Mouse (Mus musculus) liver, embryonic 15.5 days (tissue): ENCODE results near the gene Dedd2. TPM values are rescaled to one million over a fixed set of nuclear protein-coding genes. Genes with fewer than 3 reads are reported as not detected.

ENCODE experiments used
- ATAC-seq: fragments of 200-750 bp; cut with Nextera tagmentation; 2 replicates; pipeline ENCODE4 v1.8.0; 2017; ENCODE audit warnings: moderate number of reproducible peaks, mild to moderate bottlenecking, moderate library complexity; ENCODE audit not compliant: insufficient read depth
- H3K27ac ChIP-seq: fragments of 300-500 bp; sonication (generic); replicated peaks from 2 replicates; pipeline ENCODE4 v1.5.1; 2015; ENCODE audit warnings: mild to moderate bottlenecking, inconsistent platforms
- H3K27me3 ChIP-seq: fragments of 300-500 bp; sonication (generic); 2 replicates; pipeline ENCODE4 v1.6.1; 2015; ENCODE audit warnings: mild to moderate bottlenecking, inconsistent platforms
- H3K36me3 ChIP-seq: fragments of 300-500 bp; sonication (generic); replicated peaks from 2 replicates; pipeline ENCODE4 v1.6.1; 2015; ENCODE audit warnings: moderate library complexity, mild to moderate bottlenecking, inconsistent platforms
- H3K4me1 ChIP-seq: fragments of 300-500 bp; sonication (generic); replicated peaks from 2 replicates; pipeline ENCODE4 v1.6.1; 2015; ENCODE audit warnings: inconsistent platforms
- H3K4me2 ChIP-seq: fragments of 300-500 bp; sonication (generic); 2 replicates; pipeline ENCODE4 v1.6.1; 2015; ENCODE audit warnings: moderate library complexity, mild to moderate bottlenecking, inconsistent platforms
- H3K4me3 ChIP-seq: fragments of 300-500 bp; sonication (generic); replicated peaks from 2 replicates; pipeline ENCODE4 v1.5.1; 2015; ENCODE audit warnings: mild to moderate bottlenecking, inconsistent platforms
- H3K9ac ChIP-seq: fragments of 300-500 bp; sonication (generic); 2 replicates; pipeline ENCODE4 v1.6.1; 2015; ENCODE audit warnings: moderate library complexity, mild to moderate bottlenecking, inconsistent platforms
- H3K9me3 ChIP-seq: fragments of 300-500 bp; sonication (generic); replicated peaks from 2 replicates; pipeline ENCODE4 v1.6.1; 2016; ENCODE audit warnings: inconsistent platforms
- WGBS: fragments of 180-500 bp; shearing (Covaris S2); methylation state at CpG from one replicate; pipeline ENCODE4 v1.1.7; 2015; ENCODE audit warnings: mixed read lengths; ENCODE audit not compliant: insufficient replicate concordance; 5-methylcytosine and 5-hydroxymethylcytosine counted together
- polyA plus RNA-seq: library from polyadenylated mRNA; unstranded; fragments of >200 nt; fragmentation: Nextera tagmentation; extraction: Ambion mirVana; gene quantifications from 2 replicates; pipeline ENCODE4 v1.2.1, GENCODE M21; 2015

Dedd2 gene
- polyA plus RNA-seq, 1 experiment from 2014 or later, result 35.4 TPM

DNA sequence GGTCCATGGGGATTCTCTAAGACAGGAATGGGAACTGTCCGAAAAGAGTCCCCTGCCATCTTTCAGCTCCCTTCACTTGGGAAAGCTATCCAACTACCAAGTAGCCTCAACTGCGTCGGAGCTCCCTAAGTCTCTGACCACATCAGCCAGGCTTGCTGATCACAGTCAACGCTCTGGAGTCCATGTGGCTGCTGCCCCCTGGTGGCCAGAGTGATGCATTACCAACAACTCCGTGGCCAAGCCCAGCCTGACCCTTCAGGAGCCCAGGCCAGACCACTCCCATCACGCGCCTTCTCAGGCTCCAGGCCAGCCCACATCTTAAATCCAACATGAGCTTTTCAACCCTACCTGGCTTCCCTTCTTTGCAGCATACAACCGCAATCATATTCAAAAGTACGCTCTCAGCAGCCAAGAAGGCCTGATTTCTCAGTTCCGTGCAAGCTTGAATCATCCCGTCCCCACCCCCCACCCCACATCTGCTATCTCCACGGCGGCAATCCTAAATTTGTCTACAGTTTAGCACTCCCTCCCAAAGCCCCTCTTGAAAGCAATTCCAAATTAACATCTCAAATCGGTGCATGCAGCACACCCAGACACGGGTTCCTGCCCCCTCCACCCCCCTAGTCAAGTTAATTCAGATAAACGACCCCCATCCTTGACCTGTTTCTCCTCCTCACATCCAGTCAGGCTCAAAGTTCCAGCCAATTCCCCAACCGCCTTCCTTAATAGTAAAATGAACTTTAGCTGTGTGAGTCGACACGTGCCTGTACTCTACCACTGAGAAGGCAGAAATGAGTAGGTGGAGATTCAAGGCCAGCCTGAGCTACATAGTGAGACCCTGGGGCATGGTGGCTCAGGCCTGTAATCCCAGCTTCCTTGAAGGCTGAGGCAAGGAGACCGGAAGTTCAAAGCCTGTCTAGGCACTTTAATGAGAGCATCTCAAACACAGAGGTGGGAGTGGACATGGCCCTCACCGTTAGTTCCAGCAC is 32.5 kb downstream of the Dedd2 start:
- no peak overlapping the region for H3K4me2 ChIP-seq
- peaks cover 18% of the 10 kb centered on the region for H3K27me3 ChIP-seq
- peak; percentile 62; the same call in 1 of the 2 replicates for ATAC-seq
- H3K9me3 ChIP-seq, result no peaks in the 10 kb centered on the region
- peaks cover 8% of the 10 kb centered on the region for H3K4me1 ChIP-seq
- no peak overlapping the region for H3K4me3 ChIP-seq
- H3K9ac ChIP-seq, result no peak overlapping the region
- H3K36me3 ChIP-seq, result no peaks in the 10 kb centered on the region
- H3K27ac ChIP-seq, result no peak overlapping the region
- WGBS, result 32% methylated on average over 21 of the region's 21 CpGs

DNA sequence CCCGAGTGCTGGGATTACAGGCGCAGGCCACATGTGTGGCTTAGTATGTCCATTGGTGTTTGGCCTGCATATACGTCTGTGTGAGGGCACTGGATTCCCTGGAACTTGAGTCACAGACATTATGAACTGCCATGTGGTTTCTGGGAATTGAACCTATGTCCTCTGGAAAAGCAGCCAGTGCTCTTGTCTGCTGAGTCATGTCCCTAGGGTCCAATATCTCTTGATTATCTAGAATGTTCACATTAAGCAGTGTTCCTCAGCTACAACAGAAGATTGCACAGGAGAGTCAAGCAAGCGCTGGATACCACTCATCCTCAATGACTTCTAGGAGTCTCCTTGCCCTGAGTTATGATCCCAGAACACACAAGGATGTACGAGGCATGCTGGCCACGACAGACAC is 36.3 kb downstream of the Dedd2 start:
- peaks cover 57% of the 10 kb centered on the region for H3K27me3 ChIP-seq

DNA sequence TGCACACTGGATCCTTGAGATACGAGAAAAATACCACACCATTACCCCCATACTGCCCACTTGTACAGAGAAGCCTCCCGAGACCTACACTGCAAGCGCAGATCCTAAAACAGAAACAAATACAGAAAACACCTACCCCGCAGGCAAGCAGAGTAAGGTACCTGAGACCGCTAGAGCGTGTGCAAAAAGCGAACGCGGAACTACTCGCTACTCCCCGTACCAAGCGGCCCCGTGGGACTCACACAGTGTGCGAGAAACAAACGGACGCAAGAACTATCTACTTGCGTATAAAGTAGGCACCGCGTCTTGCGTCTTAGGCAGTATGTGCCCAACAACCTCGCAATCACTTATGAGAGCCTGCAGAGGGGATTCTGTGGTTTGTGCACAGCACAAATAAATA is 38.6 kb downstream of the Dedd2 start:
- Histone ChIP-seq H3K36me3 (no peaks in the 10 kb centered on the region), H3K9me3 (no peaks in the 10 kb centered on the region), H3K27me3 (peaks cover 80% of the 10 kb centered on the region), H3K4me3 (peak overlapping the region; percentile 30), H3K9ac (no peak overlapping the region), H3K4me2 (peak overlapping the region; percentile 48), H3K27ac (no peak overlapping the region), H3K4me1 (peaks cover 30% of the 10 kb centered on the region)
- ATAC-seq, result no peak
- 7% methylated on average over 21 of the region's 21 CpGs for WGBS

More for the DNA sequence above, 36.3 kb downstream of the Dedd2 start:
- no peak overlapping the region for H3K9ac ChIP-seq
- no peak overlapping the region for H3K27ac ChIP-seq
- H3K4me3 ChIP-seq, result no peak overlapping the region
- no peaks in the 10 kb centered on the region for H3K9me3 ChIP-seq
- H3K36me3 ChIP-seq, result no peaks in the 10 kb centered on the region
- no peak overlapping the region for H3K4me2 ChIP-seq
- 49% methylated on average over 6 of the region's 6 CpGs for WGBS
- peaks cover 29% of the 10 kb centered on the region for H3K4me1 ChIP-seq
- ATAC-seq, result no peak

DNA sequence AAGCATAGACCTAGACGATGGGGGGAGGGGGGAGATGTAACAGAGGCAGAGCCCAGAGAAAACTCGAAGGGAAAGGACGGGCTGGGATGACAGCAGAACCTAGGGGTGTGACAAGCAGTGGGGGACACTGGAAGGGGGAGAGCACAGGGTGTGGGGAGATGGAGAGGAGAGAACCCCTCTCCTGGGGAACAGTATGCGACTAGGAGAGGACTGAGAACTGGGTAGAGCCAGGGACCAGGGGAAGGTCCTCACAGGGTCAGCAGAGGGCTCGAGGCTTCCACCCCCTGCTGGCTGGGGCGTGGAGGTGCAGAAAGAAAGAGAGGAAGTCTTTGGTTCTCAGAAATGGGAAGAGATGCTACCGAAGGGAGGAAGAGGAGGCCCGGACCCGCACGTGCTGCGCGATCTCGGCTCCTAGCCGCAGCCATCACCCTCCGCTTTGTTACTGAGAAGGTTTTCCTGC is 39.1 kb downstream of the Dedd2 start:
- peak; percentile 54; the same call in 1 of the 2 replicates for ATAC-seq
- no peak overlapping the region for H3K27ac ChIP-seq
- no peaks in the 10 kb centered on the region for H3K9me3 ChIP-seq
- peaks cover 84% of the 10 kb centered on the region for H3K27me3 ChIP-seq
- peaks cover 30% of the 10 kb centered on the region for H3K4me1 ChIP-seq
- 0% methylated on average over 15 of the region's 15 CpGs for WGBS
- peak overlapping the region; percentile 48 for H3K4me2 ChIP-seq
- no peaks in the 10 kb centered on the region for H3K36me3 ChIP-seq
- no peak overlapping the region for H3K9ac ChIP-seq
- peak overlapping the region; percentile 30 for H3K4me3 ChIP-seq

DNA sequence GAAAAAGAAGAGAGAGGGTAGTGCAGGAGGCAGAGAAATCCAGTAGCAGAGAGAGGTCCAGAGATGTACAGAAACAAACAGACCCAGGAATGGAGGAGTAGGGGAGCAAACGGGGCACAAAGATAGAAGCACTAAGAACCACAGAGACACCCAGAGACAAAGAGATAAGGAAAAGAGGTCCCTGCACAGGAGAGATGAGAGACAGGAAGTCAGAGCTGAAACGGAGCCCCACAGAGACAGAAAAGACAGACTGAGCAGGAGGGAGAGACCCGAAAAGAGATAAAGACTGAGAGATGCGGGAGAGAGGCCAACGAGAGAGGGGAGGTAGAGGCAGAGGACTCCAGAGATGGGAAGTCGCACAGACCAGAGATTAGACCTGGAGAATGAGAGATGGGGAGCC is 39.9 kb downstream of the Dedd2 start:
- H3K9me3 ChIP-seq, result no peaks in the 10 kb centered on the region
- ATAC-seq, result no peak
- H3K4me1 ChIP-seq, result peaks cover 30% of the 10 kb centered on the region
- no peak overlapping the region for H3K9ac ChIP-seq
- no peaks in the 10 kb centered on the region for H3K36me3 ChIP-seq
- no peak overlapping the region for H3K4me2 ChIP-seq
- 2% methylated on average over 6 of the region's 6 CpGs for WGBS
- H3K27me3 ChIP-seq, result peaks cover 93% of the 10 kb centered on the region
- H3K27ac ChIP-seq, result no peak overlapping the region
- no peak overlapping the region for H3K4me3 ChIP-seq

DNA sequence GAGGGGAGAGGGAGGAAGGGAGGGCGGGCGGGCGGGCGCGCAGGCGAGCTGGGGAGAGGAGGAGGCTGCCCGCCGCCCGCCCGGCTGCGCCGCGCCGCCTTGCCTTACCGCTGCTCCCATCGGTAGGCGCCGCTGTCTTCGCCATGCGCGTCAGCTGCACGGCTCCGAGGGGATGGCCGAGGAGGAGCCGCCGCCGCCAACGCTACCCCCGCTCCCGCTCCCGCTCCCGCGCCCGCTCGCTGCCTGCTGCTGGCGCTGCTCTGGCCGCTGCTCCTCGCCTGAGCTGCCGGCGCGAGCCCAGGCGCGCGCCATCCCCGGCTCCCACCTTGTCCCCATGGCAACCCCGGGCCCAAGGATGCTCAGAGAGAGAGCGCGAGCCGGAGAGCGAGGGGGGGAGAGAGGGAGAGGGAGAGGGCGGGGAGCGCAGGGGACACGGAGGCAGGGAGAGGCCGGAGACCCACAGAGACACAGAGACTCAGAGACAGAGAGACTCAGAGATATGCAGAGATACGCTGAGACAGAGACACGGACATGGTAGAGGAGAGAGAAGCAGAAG is 40.7 kb downstream of the Dedd2 start, which contains the start of gene Pou2f2:
Gene Pou2f2 (minus strand): TSS at position 121 of the 556 bp plus-strand sequence.
- no peak within 1 kb of the TSS for H3K9ac ChIP-seq
- no peak within 1 kb of the TSS for H3K27ac ChIP-seq
- no peaks in the 10 kb centered on the region for H3K36me3 ChIP-seq
- WGBS, result under 1% methylated on average over 42 of the region's 56 CpGs
- H3K4me3 ChIP-seq, result peak within 1 kb of the TSS; percentile 39
- peaks cover 100% of the 10 kb centered on the region for H3K27me3 ChIP-seq
- H3K4me2 ChIP-seq, result peak within 1 kb of the TSS; percentile 56
- ATAC-seq, result peak; percentile 37; the same call in 1 of the 2 replicates
- H3K9me3 ChIP-seq, result no peaks in the 10 kb centered on the region
- H3K4me1 ChIP-seq, result peaks cover 30% of the 10 kb centered on the region

DNA sequence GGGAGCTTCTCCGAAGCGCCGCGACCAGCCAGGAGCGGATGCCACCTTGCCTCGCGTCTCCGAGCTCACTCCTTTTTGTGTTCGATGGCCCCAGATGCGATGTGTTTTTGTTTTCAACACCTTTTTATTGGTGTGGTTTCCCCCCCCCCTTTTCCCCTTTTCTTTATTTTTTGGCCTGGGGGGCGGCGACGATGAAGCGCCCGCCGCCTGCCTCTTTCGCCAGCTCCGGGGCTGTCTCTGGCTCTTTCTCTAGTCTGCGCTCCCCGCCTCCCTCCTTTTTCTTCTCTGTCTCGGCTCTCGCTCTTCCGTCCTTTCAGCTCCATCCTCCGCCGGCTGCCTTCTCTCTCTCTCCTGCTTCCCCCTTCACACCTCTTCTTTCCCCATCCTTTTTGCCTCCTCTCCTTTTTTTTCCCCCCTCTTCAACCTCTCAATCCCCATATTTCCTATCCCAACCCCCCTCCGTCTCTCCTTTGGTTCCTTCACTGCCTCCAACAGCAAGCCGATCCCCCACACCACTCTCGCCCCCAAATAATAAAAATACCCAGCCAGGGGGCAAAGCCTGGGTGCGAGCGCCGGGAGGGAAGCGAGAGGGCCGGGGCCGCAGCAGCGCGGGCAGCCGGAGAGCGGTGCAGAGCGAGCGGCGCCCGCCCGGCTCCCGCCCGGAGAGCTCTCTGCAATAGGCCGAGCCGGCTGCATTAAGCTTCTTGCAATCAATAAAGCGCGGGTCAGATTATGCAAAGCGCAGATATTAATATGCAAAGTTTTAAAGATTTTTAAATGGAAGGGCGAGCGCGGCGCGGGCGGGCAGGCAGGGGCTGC is 41.4 kb downstream of the Dedd2 start:
- ATAC-seq, result no peak
- Histone ChIP-seq H3K36me3 (no peaks in the 10 kb centered on the region), H3K9me3 (no peaks in the 10 kb centered on the region), H3K27me3 (peaks cover 99% of the 10 kb centered on the region), H3K4me1 (peaks cover 29% of the 10 kb centered on the region), H3K27ac (no peak overlapping the region), H3K4me2 (peak overlapping the region; percentile 56), H3K9ac (no peak overlapping the region), H3K4me3 (peak overlapping the region; percentile 39)
- 2% methylated on average over 56 of the region's 56 CpGs for WGBS

DNA sequence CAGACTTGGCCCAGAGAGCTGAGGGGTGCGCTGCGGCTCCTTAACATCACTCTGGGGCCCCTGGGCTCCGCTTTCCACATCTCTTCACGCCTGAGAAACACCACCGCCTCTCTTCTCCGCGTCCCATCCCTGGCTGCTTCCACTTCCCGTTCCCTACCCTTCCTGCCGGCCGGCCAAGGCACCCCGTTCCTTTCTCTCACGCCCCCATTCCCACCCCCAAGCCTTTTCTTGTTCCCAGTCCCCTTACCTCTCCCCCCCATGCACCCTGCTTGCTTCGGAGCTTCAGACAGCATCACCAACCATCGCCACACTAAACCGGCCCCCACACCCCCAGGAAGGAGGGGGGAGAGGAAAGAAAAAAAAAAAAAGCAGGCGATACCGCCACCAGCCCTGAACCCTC is 42.1 kb downstream of the Dedd2 start:
- Histone ChIP-seq H3K9ac (no peak overlapping the region), H3K36me3 (no peaks in the 10 kb centered on the region)
- no peak for ATAC-seq

DNA sequence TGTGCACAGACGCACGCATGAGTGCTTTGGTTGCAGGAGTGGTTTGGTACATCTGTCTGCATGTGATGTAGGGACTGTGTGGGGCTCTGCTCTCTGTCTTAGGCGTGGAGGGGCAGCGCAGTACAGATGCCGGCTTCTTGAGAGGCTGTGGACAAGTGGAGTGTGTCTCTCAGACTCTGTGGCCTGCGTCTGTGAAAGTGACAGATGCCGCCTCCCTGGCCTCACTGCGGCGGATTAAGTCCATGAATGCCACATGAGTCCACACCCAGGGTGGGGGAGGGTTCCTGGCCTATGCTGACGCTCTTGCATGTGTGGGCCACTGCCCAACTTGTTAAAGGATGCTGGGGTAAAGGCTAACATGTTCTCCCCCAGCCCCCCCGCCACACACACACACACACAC is 46.1 kb downstream of the Dedd2 start:
- H3K27ac ChIP-seq, result no peak overlapping the region
- peaks cover 95% of the 10 kb centered on the region for H3K27me3 ChIP-seq
- H3K4me3 ChIP-seq, result no peak overlapping the region
- H3K4me1 ChIP-seq, result peaks cover 9% of the 10 kb centered on the region; the same call in 1 of the 2 replicates
- H3K9ac ChIP-seq, result no peak overlapping the region
- WGBS, result 55% methylated on average over 11 of the region's 11 CpGs
- no peaks in the 10 kb centered on the region for H3K36me3 ChIP-seq
- no peak overlapping the region for H3K4me2 ChIP-seq
- no peak for ATAC-seq
- no peaks in the 10 kb centered on the region for H3K9me3 ChIP-seq

More for the DNA sequence above, 42.1 kb downstream of the Dedd2 start:
- no peak overlapping the region for H3K4me3 ChIP-seq
- peak overlapping the region; percentile 56; the same call in 1 of the 2 replicates for H3K4me2 ChIP-seq
- H3K27ac ChIP-seq, result no peak overlapping the region
- H3K4me1 ChIP-seq, result peaks cover 28% of the 10 kb centered on the region
- H3K27me3 ChIP-seq, result peaks cover 99% of the 10 kb centered on the region
- WGBS, result 4% methylated on average over 17 of the region's 17 CpGs
- H3K9me3 ChIP-seq, result no peaks in the 10 kb centered on the region

DNA sequence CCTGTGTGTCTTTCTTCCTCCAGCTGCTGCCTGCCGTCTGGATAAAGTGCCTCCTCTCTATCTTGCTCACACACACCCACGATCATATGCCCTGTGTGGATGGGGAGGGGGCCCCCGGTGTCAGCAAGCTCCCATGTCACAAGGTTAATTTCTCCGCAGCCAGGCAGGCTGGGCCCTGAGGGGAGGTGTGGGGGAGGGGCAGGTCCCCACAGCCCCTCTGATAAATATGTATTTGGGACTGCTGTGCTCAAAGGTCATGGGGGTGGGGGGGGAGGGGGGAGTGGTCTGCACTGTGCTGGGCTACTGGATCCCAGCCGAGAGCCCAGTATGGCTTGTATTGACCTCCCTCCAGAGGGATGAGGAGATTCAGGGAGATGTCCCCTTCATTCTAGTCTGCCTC is 47.7 kb downstream of the Dedd2 start:
- no peak for ATAC-seq
- Histone ChIP-seq H3K27ac (no peak overlapping the region), H3K27me3 (peaks cover 86% of the 10 kb centered on the region), H3K36me3 (no peaks in the 10 kb centered on the region), H3K4me2 (no peak overlapping the region), H3K9me3 (no peaks in the 10 kb centered on the region), H3K9ac (no peak overlapping the region), H3K4me3 (no peak overlapping the region), H3K4me1 (no peaks in the 10 kb centered on the region)
- 37% methylated on average over 5 of the region's 5 CpGs for whole genome bisulfite sequencing
